Mouse (Mus musculus) limb, embryonic 14.5 days (tissue): Measurements from ENCODE around the gene Jazf1. TPM values are rescaled to one million over a fixed set of nuclear protein-coding genes. Genes with fewer than 3 reads are reported as not detected.

Experiments used
- ATAC-seq: fragments of 200-750 bp; cut with Nextera tagmentation; 2 replicates; pipeline ENCODE4 v1.8.0; 2017; ENCODE audit warnings: low read depth, moderate number of reproducible peaks, moderate TSS enrichment; ENCODE audit not compliant: low FRiP score
- DNase-seq: peaks from one replicate; pipeline ENCODE4 v3.0.0-alpha.2; 2015; ENCODE audit warnings: low spot score
- H3K27ac ChIP-seq: fragments of 300-500 bp; sonication (generic); replicated peaks from 2 replicates; pipeline ENCODE4 v1.5.1; 2014; ENCODE audit warnings: low read depth, mild to moderate bottlenecking, low read length, moderate library complexity, mixed read lengths
- H3K27me3 ChIP-seq: fragments of 300-500 bp; sonication (generic); 2 replicates; pipeline ENCODE4 v1.6.1; 2014; ENCODE audit warnings: low read length, mixed read lengths; ENCODE audit not compliant: control insufficient read depth, insufficient read depth
- H3K36me3 ChIP-seq: fragments of 300-500 bp; sonication (generic); 2 replicates; pipeline ENCODE4 v1.6.1; 2014; ENCODE audit warnings: mild to moderate bottlenecking, low read length, moderate library complexity, mixed read lengths; ENCODE audit not compliant: control insufficient read depth, insufficient read depth
- H3K4me1 ChIP-seq: fragments of 300-500 bp; sonication (generic); 2 replicates; pipeline ENCODE4 v1.6.1; 2014; ENCODE audit warnings: antibody characterized with exemption, low read length, mixed read lengths; ENCODE audit not compliant: control insufficient read depth, insufficient read depth
- H3K4me2 ChIP-seq: fragments of 300-500 bp; sonication (generic); replicated peaks from 2 replicates; pipeline ENCODE4 v1.6.1; 2014; ENCODE audit warnings: low read depth, mild to moderate bottlenecking, low read length, moderate library complexity; ENCODE audit not compliant: severe bottlenecking
- H3K4me3 ChIP-seq: fragments of 300-500 bp; sonication (generic); replicated peaks from 2 replicates; pipeline ENCODE4 v1.5.1; 2014; ENCODE audit warnings: low read length
- H3K9ac ChIP-seq: fragments of 300-500 bp; sonication (generic); 2 replicates; pipeline ENCODE4 v1.6.1; 2014; ENCODE audit warnings: mild to moderate bottlenecking, low read depth, low read length, moderate library complexity; ENCODE audit not compliant: severe bottlenecking
- H3K9me3 ChIP-seq: fragments of 300-500 bp; sonication (generic); 2 replicates; pipeline ENCODE4 v1.6.1; 2016; ENCODE audit warnings: low read length; ENCODE audit not compliant: control insufficient read depth
- POLR2A ChIP-seq: fragments of 200-500 bp; IDR thresholded peaks from 2 replicates; pipeline ENCODE4 v1.8.0; 2012; ENCODE audit warnings: inconsistent platforms, mild to moderate bottlenecking, moderate library complexity, borderline replicate concordance; ENCODE audit not compliant: insufficient read depth, insufficient read length; ENCODE audit errors: extremely low read depth
- WGBS: fragments of 180-500 bp; shearing (Covaris S2); extraction: QIAGEN DNeasy Blood & Tissue Kit; methylation state at CpG from one replicate; pipeline ENCODE4 v1.1.7; 2014; 5-methylcytosine and 5-hydroxymethylcytosine counted together
- polyA plus RNA-seq, 2 experiments: library from polyadenylated mRNA; depleted of rRNA in 1 of 2; stranded (reverse) in 1 of 2; unstranded in 1 of 2; fragments of >200 nt; fragmentation: Nextera tagmentation in 1 of 2; extraction: Ambion mirVana in 1 of 2; gene quantifications; 2 replicates each; pipeline versions ENCODE4 v1.2.1 to v1.2.3; 2012 to 2014

Jazf1 gene
- polyA plus RNA-seq, 2 experiments: 13.2 to 22.0 TPM

DNA sequence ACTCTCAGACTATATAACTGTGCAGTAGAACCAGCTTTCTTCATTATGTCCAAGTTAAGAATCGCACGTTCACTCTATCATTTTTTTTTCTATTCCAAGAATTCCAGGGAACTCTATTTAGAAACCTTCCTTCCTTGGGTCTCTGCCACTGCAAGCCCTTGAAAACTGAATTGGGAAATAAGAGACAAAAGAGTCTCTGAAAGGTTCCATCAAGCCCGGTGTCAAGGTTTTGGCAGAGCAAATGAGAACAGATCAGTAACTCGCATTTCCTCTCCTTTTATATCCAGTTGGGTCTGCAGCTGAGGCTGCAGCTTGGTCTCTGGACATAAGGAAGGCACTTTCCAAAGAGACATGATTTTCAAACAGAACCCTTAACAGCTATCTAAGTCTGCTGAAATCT, 173.4 kb downstream of the Jazf1 start:
- Histone ChIP-seq H3K27ac (no peak overlapping the region), H3K36me3 (no peaks in the 10 kb centered on the region), H3K4me2 (no peak overlapping the region), H3K4me1 (no peaks in the 10 kb centered on the region), H3K27me3 (no peaks in the 10 kb centered on the region), H3K4me3 (no peak overlapping the region), H3K9me3 (no peaks in the 10 kb centered on the region), H3K9ac (no peak overlapping the region)
- WGBS: 69% methylated on average over 4 of the region's 4 CpGs
- ATAC-seq (no peak), DNase-seq (no peak)
- TF ChIP-seq POLR2A: no peak

DNA sequence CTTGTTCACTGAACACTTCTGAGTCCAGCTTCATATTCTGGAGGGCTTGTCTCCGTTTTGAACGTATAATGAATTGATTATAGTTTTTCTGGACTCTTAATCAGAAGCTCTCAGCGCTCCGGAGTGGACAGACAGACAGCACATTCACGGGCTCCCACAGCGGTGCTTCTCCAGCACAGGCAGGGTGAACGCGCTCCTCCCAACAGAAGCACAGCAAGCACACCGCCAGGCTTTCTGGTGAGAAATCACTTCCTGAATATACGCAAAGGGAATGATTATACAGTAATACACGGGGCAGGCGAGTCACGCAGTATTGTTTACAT, 174.0 kb downstream of the Jazf1 start:
- Histone ChIP-seq H3K9ac (no peak overlapping the region), H3K27me3 (no peaks in the 10 kb centered on the region), H3K9me3 (no peaks in the 10 kb centered on the region), H3K4me3 (no peak overlapping the region), H3K27ac (no peak overlapping the region), H3K4me1 (no peaks in the 10 kb centered on the region), H3K4me2 (no peak overlapping the region), H3K36me3 (no peaks in the 10 kb centered on the region)
- WGBS: 63% methylated on average over 13 of the region's 13 CpGs
- ATAC-seq: no peak
- TF ChIP-seq POLR2A: no peak
- no peak for DNase-seq

DNA sequence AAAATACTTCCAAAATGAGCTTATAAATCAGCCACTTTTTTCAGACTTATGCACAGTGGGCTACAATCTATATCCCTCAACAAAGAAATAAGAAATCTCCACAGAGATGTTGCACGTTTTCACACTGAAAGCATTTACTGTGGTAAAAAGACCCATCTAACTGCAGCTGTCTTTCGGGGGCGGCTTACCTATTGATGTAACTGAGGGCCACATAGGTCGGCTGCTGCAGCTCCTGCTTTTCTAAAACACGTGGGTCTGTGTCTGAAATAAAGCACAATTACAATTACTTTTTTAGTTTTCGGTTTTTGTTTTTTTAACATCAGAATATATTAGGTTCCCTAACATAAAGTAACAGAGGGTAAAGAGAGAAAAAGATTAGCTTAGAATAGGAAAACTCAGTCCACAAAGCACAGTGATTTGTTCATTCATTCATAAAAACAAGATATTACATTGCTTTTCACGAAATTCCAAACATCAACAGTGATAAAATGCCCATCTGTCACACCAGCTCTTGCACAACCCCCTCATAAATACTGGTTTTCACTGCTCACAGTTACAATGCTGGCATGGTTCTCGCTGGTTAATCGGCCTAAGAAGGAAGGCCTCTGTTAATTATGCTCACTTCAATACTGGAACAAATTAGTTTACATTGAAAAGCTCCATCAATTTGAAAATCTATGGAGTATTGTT, 174.5 kb downstream of the Jazf1 start:
- WGBS: 41% methylated on average over 9 of the region's 9 CpGs
- no peak for ATAC-seq

DNA sequence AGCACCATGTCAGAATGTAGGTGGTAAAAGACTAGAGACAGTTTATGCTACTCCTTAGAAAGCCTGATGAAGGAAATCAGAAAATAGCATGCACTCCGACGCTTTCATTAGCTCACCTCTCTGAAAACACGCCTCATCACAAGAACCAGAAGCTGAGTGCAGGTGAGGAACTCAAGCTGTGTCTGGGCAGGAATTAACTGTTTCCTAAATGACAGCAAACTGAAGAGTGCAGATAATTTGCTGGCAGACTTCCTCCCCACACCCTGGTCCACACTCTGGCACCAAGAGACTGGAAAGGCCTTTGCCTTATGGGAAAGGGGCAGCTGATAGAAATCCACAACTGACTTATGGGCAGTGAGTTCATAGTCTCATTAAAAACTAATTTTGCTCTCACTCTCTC, 175.5 kb downstream of the Jazf1 start:
- Histone ChIP-seq H3K9ac (no peak overlapping the region), H3K4me3 (no peak overlapping the region), H3K27ac (no peak overlapping the region), H3K27me3 (no peaks in the 10 kb centered on the region), H3K36me3 (no peaks in the 10 kb centered on the region), H3K9me3 (no peaks in the 10 kb centered on the region), H3K4me1 (no peaks in the 10 kb centered on the region), H3K4me2 (no peak overlapping the region)
- ATAC-seq (no peak), DNase-seq (no peak)
- WGBS: 70% methylated on average over 3 of the region's 3 CpGs
- TF ChIP-seq POLR2A: no peak

More for the DNA sequence above, 174.5 kb downstream of the Jazf1 start:
- H3K4me2 ChIP-seq: no peak overlapping the region
- no peak for TF ChIP-seq POLR2A
- no peaks in the 10 kb centered on the region for H3K4me1 ChIP-seq
- H3K27ac ChIP-seq: no peak overlapping the region
- no peaks in the 10 kb centered on the region for H3K9me3 ChIP-seq
- H3K9ac ChIP-seq: no peak overlapping the region
- H3K4me3 ChIP-seq: no peak overlapping the region
- H3K27me3 ChIP-seq: no peaks in the 10 kb centered on the region
- no peak for DNase-seq
- no peaks in the 10 kb centered on the region for H3K36me3 ChIP-seq

DNA sequence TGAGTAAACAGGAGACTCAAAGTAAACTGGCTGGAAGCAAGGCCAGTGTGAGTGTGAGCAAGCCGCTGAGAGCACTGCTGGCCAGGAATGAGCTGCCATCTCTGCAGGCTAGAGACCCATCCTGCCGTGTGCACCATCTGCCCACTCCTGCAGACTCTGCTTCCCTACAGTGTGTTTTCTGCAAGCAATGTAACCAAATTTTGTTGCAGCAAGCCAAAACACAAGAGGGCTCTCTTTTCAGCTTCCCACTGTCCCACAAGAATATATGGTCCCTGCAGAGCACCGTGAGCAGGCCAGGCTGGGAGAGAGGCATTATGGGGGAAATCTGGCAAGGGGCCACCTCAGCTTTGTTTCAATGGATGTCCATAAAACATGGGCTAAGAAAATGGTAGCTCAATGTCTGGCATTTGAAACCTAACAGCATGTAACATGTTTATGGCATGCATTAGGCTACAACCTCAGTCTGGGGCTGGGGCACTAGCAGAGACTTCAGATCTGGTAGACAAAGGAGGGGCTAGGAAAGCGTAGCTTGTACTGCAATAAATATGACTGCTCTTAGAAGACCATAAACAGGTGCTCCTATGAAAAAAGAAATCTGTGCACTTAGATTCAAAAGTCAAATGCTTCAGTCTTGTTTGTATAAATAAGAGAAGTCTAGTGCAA, 180.8 kb downstream of the Jazf1 start:
- TF ChIP-seq POLR2A: no peak
- WGBS: 37% methylated on average over 4 of the region's 4 CpGs
- Histone ChIP-seq H3K27me3 (no peaks in the 10 kb centered on the region), H3K4me1 (peaks cover 3% of the 10 kb centered on the region; the same call in 1 of the 2 replicates), H3K9ac (no peak overlapping the region), H3K4me2 (no peak overlapping the region), H3K9me3 (no peaks in the 10 kb centered on the region), H3K27ac (no peak overlapping the region), H3K4me3 (no peak overlapping the region), H3K36me3 (no peaks in the 10 kb centered on the region)
- no peak for ATAC-seq
- no peak for DNase-seq
